Mouse (Mus musculus): ENCODE results near the gene Mta3.

Gene Mta3

GRCm38 (mm10) chr17:83810285-83810684 lies 104.3 kb downstream of the Mta3 start:
- no peak for DNase-seq (ENCODE audit: low spot score)

GRCm38 (mm10) chr17:83812200-83812944 lies 106.4 kb downstream of the Mta3 start:
- no peak for DNase-seq (ENCODE audit: low spot score)

DNA sequence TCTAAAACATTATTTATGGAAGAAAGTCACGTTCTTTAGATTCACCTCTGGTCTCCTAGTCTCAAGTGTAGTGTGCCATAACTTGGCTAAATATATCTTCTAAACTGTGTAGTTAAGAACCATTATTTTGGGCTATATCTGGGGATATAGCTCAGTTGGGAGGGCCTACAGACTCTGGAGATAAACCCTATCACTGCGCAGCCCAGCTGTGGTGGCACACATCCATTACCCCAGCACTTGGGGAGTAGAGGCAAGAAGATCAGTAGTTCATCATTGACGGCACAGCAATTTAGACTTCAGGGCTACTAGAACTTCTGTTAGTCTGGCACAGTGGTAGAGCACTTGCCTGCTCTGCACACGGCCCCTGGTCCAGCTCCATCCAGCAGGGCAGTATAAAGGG lies 107.1 kb downstream of the Mta3 start:
- DNase-seq (ENCODE audit: low spot score), result no peak

- DNase-seq (ENCODE audit: low spot score), result no peak
Observed at GRCm38 (mm10) chr17:83816996-83817395, 111.0 kb downstream of the Mta3 start.

DNA sequence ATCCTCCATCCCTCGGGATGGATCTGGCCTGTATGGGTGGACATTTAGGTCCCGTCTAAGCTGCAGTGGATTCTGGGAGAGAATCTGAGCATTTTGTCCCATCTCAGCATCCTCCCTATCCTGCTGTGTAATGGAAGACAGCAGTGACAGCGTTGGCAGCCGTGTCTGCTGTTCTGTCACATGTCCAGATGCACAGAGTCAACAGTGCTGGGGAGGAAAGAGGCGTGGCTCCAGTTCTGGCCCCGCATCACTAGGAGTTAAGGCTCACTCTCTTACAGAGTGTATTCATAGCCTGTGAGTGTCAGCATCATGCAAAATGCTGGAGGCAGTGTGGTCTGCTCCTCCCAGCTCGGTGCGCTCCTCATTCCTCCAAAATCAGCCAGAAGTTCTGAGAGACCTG lies 113.5 kb downstream of the Mta3 start:
- no peak for DNase-seq (ENCODE audit: low spot score)

DNA sequence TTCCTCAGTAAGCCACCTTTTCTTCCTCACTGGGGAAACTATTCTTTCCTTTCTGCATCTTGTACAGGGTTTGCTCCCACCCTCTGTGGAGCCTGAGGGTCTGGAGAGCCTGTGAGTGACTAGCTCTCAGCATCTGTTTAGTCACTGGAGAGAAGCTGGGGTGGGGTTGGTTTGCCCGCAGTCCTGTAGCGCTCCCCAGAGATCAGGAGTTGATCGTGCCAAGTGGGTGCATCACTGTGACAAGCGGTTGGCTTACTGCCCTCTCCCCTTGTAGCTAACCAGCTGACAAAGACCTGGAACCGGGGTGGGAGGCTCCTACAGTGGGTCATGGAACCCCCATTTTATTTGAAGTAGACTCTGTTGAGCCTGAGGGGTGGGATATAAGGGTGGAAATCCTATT lies 114.7 kb downstream of the Mta3 start:
- DNase-seq (ENCODE audit: low spot score), result no peak

DNA sequence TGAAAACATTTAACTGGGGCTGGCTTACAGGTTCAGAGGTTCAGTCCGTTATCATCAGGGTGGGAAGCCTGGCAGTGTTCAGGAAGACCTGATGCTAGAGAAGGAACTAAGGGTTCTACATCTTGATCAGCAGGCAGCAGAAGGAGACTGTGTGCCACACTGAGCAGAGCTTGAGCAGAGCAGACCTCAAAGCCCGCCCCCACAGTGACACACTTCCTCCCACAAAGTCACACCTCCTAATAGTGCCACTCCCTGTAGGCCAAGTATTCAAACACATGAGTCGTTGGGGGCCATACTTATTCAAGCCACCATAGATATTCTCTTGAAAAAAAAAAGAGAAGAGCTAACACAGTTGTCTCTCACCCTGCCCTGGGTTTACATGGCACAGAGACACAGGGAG lies 115.9 kb downstream of the Mta3 start:
- no peak for DNase-seq (ENCODE audit: low spot score)

DNA sequence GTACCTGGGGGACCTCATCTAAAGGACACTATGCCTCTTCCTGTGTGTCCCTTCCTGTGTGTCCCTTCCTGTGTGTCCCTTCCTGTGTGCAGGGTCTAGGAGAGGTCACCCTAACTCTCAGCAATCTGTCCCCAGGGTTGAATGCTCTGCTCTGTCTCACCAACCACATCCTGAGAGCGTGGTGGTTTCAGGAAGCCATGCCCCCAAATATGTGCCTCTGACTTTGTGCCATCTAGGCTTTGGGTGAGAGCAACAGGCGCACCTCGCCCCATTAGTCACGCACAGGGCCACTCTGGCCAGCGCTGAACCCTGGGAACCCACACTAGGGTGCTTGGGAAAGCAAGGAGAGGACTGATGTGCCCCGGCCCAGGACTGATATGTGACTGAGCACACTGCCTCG lies 117.9 kb downstream of the Mta3 start:
- DNase-seq (ENCODE audit: low spot score), result no peak

DNA sequence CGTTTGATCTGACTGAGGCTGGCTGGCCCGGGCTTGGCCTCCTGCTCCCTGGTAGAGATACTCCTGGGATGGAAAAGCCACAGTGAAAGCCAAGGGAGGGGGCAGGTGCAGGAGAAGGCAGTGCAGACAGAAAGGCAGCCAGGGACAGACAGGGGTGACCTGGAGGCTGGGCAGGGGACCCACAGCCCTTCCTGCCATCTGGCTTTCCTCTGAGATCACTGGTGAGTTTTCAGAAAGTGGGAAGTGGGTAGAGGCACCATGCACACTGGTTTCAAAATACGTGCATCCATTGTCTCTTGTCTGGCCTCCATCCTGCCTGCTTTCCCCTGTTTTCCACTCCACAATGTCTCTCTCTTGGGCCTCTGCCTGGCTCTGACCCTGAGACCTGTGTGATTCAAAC lies 123.4 kb downstream of the Mta3 start:
- no peak for DNase-seq (ENCODE audit: low spot score)

GRCm38 (mm10) chr17:83830616-83831292 lies 124.8 kb downstream of the Mta3 start:
- no peak for DNase-seq (ENCODE audit: low spot score)

- no peak for DNase-seq (ENCODE audit: low spot score)
Observed at GRCm38 (mm10) chr17:83834120-83834519, 128.2 kb downstream of the Mta3 start.

GRCm38 (mm10) chr17:83836048-83836447 lies 130.1 kb downstream of the Mta3 start:
- peak; percentile 77 for DNase-seq (ENCODE audit: low spot score)

DNA sequence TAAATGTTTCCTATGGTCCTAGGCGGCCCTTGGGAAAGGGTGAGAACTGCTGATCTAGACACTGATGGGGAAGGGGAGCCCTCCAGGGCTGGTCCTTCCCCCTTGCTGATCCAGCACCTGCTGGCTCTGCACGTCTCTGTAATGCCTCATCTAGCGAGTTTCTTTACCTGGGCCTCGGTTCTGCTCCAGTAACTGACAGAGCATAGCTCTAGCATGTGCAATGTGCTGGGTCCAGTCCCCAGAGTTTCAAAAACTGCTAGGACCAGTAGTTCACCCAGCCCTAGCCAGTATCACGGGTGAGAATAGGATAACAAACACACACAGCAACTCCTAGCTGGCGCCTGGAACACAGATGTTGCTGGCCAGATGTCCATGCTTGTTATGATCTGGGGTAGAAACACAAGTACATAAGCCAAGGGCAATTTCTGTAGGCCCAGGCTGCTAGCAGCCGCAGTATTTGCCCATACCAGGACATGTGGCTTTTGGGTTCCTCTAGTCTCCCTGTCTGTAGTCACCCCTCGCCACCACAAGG lies 131.8 kb downstream of the Mta3 start:
- no peak for DNase-seq (ENCODE audit: low spot score)

GRCm38 (mm10) chr17:83839132-83839531 lies 133.2 kb downstream of the Mta3 start:
- DNase-seq (ENCODE audit: low spot score), result no peak

DNA sequence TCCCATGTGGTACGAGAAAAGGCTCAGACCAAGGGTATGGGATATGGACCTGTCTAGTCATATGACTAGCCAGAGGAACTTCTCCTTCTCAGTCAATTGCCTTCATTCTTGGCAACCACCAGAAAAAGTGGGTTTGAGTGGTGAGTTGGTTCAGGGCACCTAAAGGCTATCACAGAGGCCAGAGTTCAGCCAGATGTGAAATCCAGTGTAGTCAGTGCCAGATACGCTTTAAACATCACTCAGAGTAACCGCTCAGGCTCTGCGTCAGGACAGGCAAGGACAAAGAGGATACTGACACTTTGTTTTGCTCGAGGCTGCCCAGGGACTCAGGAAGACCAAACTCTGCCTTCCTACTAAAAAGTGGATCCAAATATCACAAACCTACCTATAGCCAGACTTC lies 135.0 kb downstream of the Mta3 start:
- DNase-seq (ENCODE audit: low spot score), result no peak

- DNase-seq (ENCODE audit: low spot score), result peak; percentile 38
Observed at GRCm38 (mm10) chr17:83843780-83844179, 137.8 kb downstream of the Mta3 start.

GRCm38 (mm10) chr17:83845538-83845937 lies 139.6 kb downstream of the Mta3 start:
- peak; percentile 81 for DNase-seq (ENCODE audit: low spot score)

GRCm38 (mm10) chr17:83846301-83847021 lies 140.5 kb downstream of the Mta3 start:
- DNase-seq (ENCODE audit: low spot score), result peak; percentile 84

GRCm38 (mm10) chr17:83847100-83847499 lies 141.1 kb downstream of the Mta3 start:
- DNase-seq (ENCODE audit: low spot score), result no peak

DNA sequence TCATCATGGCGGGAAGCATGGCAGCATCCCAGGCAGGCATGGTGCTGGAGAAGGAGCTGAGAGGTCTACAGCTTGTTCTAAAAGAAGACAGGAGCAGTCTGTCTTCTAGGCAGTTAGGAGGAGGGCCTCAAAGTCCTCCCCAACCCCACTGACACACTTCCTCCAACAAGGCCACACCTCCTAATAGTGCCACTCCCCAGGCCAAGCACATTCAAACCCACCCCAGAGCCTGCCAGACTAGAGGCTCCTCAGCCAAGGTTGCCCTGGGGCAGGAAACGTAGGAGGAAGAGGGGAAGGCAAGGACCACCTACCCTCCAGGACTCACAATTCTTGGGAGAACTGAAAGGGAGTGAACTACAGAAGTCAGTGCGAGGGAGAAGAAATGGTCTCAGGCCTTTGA lies 141.9 kb downstream of the Mta3 start, which contains the start of gene Haao:
Haao (minus strand) TSS at position 149 of the 400 bp plus-strand sequence.
- peak; percentile 43 for DNase-seq (ENCODE audit: low spot score)

DNA sequence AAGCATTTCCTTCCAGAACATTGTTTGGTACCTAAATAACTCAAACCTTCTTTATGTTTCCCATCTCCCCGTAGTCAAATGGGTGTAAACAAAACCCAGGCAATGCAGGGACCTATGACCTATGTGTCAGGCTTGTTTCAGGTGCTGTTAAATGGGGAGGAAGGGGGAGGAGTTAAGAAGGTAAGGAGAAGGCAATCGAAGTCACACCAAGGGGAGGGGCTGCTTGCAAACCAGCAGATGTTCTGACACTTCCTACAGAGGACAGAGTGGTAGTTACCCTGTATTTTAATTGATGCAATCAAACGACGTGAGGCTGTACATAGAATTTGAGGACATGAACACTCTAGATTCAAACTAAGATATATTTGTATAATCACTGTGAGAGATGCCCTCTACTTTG lies 142.5 kb downstream of the Mta3 start:
- peak; percentile 58 for DNase-seq (ENCODE audit: low spot score)

DNA sequence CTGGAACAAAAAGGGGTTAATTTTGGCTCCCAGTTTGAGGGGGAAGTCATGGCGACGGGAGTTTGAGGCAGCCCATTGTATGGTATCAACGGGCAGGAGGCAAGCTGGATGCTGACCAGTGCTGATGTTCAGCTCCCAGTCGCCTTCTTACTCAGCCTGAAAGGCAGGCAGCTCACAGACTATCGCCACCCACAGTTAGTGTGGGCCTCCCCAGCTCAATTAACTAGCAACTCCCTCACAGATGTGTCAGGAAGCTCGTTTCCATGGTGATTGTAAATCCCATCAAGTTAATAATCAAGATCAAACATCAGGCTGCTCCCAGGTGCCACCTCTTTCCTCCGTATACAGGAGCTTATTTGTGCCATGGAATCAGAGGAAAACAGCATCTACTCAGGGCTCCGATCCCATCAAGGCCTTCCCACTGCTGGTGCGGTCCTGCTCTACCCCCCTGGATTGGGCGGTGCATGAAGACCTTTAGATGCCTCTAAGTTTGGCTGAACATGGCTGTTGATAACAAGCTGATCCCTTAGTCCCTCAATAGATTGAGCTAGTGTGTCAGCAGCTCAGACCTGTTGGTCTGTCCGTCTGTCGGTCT lies 143.2 kb downstream of the Mta3 start:
- no peak for DNase-seq (ENCODE audit: low spot score)
